Mouse (Mus musculus) v-Abl transformed pro-B cells (cell line): ENCODE data around the gene 2210407C18Rik.

ENCODE experiments used
- in situ Hi-C, 2 experiments: fragments of 400-800 bp; cut with MboI; formaldehyde crosslinking; loops; one replicate each; pipeline ENCODE4 v1.15.1; 2025; ENCODE audit not compliant: unreplicated experiment in 2 of 2

The 2210407C18Rik gene

DNA sequence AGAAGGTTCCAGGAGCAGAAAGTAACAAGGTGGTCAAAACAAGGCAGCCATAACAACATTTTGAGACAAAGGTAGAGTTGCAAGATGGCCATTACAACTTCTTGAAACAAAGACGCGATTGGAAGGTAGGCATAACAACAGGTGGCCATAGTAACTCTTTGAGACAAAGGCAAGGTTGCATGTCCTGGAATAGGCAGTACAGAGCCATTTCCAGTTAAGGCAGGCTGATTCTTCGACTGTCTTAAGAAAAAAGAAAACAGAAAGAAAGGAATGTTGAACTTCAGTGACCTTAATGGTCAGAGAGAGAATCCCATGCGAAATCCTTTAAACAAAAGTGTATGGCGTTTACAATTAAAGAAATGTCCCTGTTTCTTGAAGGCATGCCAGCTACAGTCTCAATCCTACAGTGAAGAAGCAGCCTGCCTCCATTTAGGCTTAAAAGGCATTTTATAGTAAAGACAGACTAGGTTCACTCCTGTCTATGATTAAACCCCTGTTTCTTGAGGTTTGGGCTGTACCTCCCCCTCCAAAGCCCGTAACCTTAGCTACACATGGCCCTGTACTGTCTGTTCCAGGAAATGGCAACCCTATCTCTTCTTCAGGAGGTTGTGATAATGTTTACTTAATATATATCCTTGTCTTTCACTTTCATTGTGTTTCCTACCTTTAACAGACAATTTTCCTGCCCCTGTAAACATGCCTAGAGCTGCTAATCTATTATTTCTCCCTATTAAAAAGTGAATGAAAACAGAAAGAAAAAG, 12.9 kb downstream of the 2210407C18Rik start:
- in situ Hi-C loops, result no loop called here

DNA sequence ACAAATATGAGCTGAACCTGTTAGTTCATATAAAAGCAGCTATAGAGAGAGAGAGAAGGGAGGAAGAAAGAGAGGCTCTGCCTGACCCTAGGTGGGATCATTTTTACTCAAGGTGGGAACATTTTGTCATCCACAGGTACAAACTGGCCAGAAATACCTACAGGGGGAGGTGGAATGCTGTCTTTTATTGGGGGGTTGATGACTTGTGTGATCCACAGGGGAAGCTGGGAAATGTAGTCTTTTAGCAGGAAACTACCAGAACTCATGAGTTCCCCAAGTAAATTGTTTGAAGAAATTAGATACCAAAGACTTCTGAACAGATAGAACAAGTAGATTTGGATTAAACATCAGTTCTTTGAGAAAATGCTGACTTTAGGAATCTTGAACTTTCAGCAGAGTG, 13.8 kb downstream of the 2210407C18Rik start:
- in situ Hi-C loops, result no loop called here

DNA sequence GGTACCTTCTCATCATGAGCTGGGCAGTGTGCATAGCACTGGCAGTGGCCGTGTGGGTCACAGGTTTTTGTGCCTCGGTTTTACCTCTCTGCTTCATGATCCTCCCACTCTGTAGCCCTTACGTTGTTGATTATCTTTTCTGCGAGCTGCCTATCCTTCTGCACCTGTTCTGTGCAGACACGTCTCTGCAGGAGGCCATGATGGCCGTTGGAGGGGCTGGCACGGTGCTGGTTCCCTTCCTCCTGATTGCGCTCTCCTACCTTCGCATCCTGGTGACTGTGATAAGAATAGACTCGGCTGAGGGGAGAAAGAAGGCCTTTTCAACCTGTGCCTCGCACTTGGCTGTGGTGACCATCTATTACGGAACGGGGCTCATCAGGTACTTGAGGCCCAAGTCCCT, 18.0 kb downstream of the 2210407C18Rik start:
- in situ Hi-C loops, result no loop called here

DNA sequence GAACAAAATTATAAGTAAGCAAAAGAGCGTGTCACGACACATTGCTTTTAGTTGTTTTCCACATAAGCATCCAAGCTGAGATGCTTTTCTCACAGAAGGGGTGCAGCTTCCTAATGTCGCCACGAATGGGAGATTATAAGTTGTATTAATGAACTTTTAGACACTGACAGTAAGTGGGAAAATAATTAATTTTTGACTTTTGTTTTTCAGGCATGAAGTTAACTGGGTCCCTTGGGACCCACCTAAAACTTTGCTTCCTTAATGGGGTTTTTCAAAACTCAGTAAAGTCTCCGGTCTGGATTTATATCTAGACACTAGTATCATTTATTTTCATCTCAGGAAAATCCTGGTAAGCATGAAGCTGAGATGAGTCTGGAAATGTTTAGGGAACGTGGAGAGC, 21.1 kb downstream of the 2210407C18Rik start, which contains the start of gene Olfr324:
Gene Olfr324 (plus strand): TSS at position 301 of the 400 bp plus-strand sequence.
- in situ Hi-C loops, result no loop called here

DNA sequence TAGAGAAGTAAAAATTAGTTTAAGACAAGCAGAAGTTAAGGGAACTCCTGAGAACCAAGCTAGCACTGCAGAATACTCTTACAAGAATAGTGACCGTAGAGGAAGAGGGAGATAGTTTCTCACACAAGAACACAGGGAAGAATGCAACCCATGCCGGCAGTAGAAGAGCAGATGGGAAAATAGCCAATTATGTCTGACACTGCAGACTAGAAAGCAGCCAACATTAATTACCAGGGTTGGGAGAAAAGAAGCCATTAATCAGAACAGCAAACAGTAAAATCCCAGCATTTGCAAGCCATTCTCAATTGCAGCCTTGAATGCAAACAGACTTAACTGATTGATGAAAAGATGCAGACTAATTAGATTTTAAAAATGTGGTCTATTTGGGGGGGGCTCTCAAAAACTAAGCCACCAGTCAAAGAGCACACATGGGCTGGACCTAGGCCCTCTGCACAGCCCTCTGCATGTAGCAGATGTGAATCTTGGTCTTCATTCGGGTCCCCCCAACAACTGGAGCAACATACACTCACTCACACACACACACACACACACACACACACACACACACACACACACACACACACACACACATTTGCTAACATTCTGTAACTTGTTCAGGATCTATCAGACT, 27.1 kb downstream of the 2210407C18Rik start:
- in situ Hi-C loops, result no loop called here

DNA sequence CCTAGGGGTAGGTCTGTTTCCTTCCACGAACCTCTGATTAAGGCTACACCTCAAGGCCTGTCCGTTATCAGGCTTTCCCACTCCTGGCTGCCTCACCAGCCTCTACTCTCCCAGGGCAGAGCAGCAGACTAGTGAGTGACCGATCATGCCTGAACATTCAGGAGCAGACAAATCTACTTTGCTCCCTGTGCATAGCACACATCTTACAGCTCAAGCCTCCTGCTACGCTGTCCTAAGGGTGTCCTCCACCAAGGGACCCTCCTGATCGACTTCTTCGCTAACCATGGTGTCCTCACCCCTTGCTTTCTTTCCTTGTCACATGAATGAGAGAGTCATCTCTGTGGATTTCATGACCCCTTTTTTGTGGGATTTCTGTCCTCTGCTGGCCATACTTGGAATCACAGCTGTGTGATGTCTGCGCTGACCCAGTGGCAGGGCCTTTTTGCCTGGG, 28.0 kb downstream of the 2210407C18Rik start:
- in situ Hi-C loops, result no loop called here

DNA sequence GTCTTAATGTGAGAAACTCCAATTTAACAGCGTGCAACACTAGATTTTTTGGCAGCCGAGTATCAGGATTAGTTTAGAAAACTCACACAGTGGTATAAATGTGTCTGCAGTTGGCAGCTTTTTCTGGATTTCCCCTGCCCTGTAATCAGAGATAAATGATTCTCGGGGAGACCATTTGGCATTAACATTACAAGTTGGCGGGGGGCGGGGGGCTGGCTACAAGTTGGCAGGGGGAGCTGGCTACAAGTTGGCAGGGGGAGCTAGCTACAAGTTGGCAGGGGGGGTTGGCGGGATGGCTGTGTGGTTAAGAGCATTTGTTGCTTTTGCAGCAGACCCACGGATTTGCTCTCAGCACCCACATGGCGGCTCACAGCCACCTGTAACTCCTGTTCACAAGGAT, 37.2 kb downstream of the 2210407C18Rik start:
- in situ Hi-C loops, result no loop called here

DNA sequence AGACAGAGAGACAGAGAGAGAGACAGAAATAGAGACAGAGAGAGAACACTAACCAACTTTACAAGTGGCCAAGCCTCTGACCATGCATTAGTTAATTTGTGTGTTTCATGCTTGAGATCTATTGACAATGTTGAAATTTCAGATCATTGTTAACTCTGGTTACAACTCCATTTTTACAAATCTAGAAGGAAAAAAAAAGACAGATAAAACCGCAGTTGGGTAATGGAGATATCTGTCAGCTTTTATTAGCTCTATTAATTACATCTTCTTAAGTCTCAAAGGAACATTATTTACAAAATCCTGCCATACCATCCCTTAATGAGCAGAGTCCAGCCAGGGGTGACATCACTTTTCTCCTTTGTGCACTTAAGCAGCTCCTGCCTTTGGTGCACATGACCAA, 38.4 kb downstream of the 2210407C18Rik start, which contains the start of gene Olfr325:
Gene Olfr325 (plus strand): TSS at position 301 of the 400 bp plus-strand sequence.
- in situ Hi-C loops, result no loop called here

DNA sequence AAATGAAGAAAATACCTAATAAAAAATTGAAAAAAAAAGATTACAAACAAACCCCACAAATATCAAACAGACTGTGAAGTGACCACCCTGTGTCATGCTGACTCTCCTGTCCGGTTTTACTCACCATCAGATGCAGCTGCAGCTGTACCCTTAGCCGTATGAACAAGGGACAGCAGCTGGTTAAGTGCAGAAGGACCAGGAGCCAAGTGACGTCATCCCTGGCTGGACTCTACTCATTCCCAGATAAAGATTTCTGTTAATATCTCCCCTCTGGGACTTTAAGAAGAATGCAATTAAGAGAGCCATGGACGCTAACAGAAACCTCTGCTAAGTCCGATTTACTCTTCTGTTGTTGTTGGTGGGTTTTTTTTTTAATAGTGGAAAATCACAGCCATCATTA, 45.5 kb downstream of the 2210407C18Rik start, which contains the start of gene Olfr224:
Gene Olfr224 (minus strand): TSS at position 149 of the 400 bp plus-strand sequence.
- in situ Hi-C loops, result no loop called here
